Mouse (Mus musculus): ENCODE results near the gene Eme1. TPM values are rescaled to one million over a fixed set of nuclear protein-coding genes. Genes with fewer than 3 reads are reported as not detected.
"Not testable (repeated sequence)": the region's sequence is repeated elsewhere in the genome, so short reads cannot be mapped to it uniquely, and the experiment has no call there.

Eme1 gene
- total RNA-seq, 2 experiments from 2014 or later: 0.13 to 0.17 TPM

- no peak for DNase-seq (ENCODE audit: low spot score)
- intact Hi-C loops (cut with DNase I): no loop called here
These were observed 791 bp downstream of the Eme1 start for GRCm38 (mm10) chr11:94652973-94653372.

DNA sequence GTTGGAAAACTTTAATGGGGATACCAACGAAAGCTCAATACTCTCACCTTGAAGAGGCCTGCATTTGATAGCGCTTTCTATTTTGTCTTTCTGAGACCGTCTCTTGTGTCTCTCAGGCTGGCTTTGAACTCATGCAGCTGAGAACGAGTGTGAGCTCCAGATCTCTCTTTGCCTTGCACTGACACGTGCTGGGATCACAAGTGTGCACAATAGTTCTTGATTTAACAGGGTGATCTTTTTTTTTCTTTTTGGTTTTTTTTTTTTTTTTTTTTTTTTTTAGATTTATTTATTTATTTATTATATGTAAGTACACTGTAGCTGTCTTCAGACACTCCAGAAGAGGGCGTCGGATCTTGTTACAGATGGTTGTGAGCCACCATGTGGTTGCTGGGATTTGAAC lies 2.5 kb downstream of the Eme1 start:
- intact Hi-C loops (cut with DNase I); DNase-seq (ENCODE audit: low spot score): not testable (repeated sequence)

DNA sequence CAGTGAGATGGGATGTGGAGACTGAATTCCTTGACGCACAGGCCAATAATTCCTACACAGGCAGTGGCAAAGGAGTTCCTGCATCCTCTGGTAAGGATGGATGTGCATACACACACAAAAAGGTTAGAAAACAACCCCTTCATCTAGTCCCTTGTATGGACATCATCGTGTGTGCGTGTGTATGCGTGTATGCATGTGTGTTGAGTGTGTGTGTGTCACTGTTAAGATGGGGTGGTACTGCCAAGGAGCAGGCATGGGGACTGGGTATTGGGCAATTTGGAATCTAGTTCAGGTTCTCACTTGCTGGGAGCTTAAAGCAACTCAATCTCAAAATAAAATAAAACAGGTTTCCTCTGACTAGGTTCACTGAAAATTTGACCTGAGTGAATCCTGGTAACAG lies 7.3 kb downstream of the Eme1 start:
- intact Hi-C loops (cut with DNase I): loop anchor here (5.0 kb wide), 1 partner anchor 71 kb away; no protein-coding TSS in a partner anchor
- no peak for DNase-seq (ENCODE audit: low spot score)

GRCm38 (mm10) chr11:94644461-94645219 lies 9.1 kb downstream of the Eme1 start:
- intact Hi-C loops (cut with DNase I): loop anchor here (5.0 kb wide), 1 partner anchor 73 kb away; no protein-coding TSS in a partner anchor
- DNase-seq (ENCODE audit: low spot score): no peak

- no peak for DNase-seq (ENCODE audit: low spot score)
- intact Hi-C loops (cut with DNase I): loop anchor here (5.0 kb wide), 2 partner anchors 83 to 87 kb away; partner anchors contain the start of gene Rsad1
These were observed 19.3 kb downstream of the Eme1 start for GRCm38 (mm10) chr11:94634431-94634830.

DNA sequence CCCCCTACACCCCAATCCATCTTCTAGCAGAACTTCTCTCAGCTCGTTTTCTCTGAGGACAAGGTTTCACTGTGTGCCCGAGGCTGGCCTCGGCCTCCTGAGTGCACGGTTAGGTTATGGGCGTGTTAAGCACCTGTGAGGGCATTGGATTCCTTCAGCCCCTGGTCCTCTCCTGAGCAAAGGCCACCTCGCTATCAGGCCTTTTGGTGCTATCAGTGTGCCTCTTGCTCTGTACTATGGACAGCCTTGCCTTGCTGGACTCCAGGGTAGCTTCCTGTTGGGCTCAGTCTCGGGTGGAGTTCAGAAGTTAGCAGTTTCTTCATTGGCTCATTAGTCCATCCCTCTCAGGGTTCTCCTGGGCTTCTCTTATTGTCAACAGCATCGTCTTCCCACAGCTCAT lies 20.8 kb downstream of the Eme1 start:
- DNase-seq (ENCODE audit: low spot score): no peak
- intact Hi-C loops (cut with DNase I): loop anchor here (5.0 kb wide), 2 partner anchors 84 to 86 kb away; partner anchors contain the start of gene Rsad1

GRCm38 (mm10) chr11:94631969-94632368 lies 21.8 kb downstream of the Eme1 start:
- intact Hi-C loops (cut with DNase I): loop anchor here (5.0 kb wide), 2 partner anchors 85 kb away; partner anchors contain the start of gene Rsad1
- no peak for DNase-seq (ENCODE audit: low spot score)

GRCm38 (mm10) chr11:94630199-94631011 lies 23.4 kb downstream of the Eme1 start:
- DNase-seq (ENCODE audit: low spot score): peak; percentile 51
- intact Hi-C loops (cut with DNase I): loop anchor here (5.0 kb wide), 2 partner anchors 83 to 87 kb away; partner anchors contain the start of gene Rsad1

GRCm38 (mm10) chr11:94629884-94630198 lies 23.9 kb downstream of the Eme1 start:
- intact Hi-C loops (cut with DNase I): loop anchor here (5.0 kb wide), 2 partner anchors 83 to 87 kb away; partner anchors contain the start of gene Rsad1
- DNase-seq (ENCODE audit: low spot score): no peak

DNA sequence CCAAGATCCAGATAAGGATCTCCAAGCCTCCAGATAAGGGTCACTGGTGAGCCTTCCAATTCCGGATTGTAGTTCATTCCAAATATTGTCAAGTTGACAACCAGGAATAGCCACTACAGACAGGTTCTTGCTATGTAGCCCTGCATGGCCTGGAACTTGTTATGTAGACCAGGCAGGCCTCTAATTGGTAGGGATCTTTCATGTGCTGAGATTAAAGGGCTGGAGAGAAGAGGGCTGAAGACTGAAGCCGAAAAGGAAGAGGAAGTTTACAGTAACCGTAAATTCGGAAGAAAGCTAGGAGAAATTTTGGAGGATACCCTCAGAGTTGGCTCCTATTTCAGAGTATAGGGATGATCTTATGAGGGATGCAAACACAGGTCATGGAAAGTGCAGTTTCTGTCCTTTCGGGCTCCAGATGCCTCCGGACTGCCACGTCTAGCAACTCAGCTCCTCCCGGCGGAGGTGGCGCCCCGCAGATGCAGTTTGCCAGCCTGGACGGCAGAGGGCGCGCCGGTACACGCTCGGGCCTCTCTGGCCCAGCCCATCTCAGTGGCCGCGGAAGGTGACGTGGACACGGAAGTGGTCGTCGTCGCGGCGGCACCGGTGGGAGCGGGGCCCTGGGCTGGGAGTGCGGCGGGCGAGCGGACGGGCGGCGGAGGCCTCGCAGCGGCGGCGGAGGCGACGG lies 24.4 kb downstream of the Eme1 start, which contains the start of gene Lrrc59:
Lrrc59 (plus strand) TSS at position 569 of the 685 bp plus-strand sequence.
- intact Hi-C loops (cut with DNase I): no loop called here
- peak; percentile 89 for DNase-seq (ENCODE audit: low spot score)

- no peak for DNase-seq (ENCODE audit: low spot score)
- intact Hi-C loops (cut with DNase I): no loop called here
These were observed 31.6 kb downstream of the Eme1 start for GRCm38 (mm10) chr11:94622162-94622561.

DNA sequence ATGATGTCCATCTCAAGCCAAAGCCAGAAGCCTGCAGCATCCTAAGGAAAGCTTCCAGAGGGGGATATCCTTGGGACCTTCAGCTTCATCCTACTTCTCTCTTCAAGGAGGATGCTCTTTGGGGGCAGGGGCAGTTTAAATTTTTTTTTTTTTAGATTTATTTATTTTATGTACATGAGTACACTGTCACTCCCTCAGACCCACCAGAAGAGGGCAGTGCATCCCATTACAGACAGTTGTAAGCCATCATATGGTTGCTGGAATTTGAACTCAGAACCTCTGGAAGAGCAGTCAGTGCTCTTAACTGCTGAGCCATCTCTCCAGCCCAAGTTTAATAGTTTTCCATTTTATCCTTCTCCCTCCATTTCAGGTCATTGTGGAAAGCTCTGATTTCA lies 32.3 kb downstream of the Eme1 start:
- intact Hi-C loops (cut with DNase I): no loop called here
- DNase-seq (ENCODE audit: low spot score): no peak

DNA sequence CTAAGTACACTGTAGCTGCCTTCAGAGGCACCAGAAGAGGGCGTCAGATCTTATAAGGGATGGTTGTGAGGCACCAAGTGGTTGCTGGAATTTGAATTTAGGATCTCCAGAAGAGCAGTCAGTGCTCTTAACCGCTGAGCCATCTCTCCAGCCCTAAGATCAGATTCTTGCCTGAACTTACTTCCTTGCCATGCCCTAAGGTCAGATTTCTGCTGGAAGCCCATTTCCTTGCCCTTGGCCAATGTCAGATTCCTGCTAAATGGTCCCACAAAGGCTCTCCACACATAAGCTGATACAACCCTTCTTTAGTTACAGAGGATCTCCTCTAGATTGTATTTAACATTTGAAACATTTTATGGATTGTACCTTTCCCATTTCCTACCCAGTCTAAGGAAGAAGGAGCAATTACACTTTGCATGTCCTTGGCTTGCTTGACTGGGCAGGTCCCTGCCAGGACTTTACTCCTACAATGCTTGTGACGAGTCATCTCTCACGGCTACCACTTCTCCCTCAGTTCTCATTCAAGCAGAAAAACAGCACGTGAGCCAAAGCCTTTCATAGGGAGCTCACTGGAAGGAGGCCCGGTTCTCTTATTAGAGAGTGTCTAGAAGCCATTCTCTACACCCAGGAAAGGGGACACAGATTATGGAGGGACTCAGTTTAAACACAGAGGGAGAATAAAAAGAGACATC lies 32.9 kb downstream of the Eme1 start:
- intact Hi-C loops (cut with DNase I): no loop called here
- no peak for DNase-seq (ENCODE audit: low spot score)

GRCm38 (mm10) chr11:94617646-94618045 lies 36.1 kb downstream of the Eme1 start:
- intact Hi-C loops (cut with DNase I): no loop called here
- no peak for DNase-seq (ENCODE audit: low spot score)

DNA sequence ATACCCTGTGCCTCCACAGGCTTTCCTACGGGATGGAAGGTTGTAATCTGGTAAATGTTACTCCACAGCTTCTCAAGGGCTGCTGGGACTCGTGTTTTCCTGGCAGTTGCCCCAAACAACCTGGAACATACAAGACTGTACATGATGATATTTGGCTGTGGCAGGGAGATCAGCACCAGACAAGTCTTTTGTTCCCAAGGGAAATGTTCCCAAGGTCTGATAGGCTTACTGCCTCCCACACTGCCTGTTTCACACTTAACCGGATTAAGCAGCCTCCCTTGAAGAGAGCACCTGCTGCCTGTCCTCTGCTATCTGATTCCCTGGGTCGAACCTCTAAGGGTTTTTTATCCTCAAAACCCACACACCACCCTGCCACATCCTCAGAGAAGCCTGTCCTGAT lies 38.3 kb downstream of the Eme1 start:
- intact Hi-C loops (cut with DNase I): no loop called here
- no peak for DNase-seq (ENCODE audit: low spot score)

- intact Hi-C loops (cut with DNase I): no loop called here
These were observed 39.2 kb downstream of the Eme1 start for GRCm38 (mm10) chr11:94614603-94615002.

DNA sequence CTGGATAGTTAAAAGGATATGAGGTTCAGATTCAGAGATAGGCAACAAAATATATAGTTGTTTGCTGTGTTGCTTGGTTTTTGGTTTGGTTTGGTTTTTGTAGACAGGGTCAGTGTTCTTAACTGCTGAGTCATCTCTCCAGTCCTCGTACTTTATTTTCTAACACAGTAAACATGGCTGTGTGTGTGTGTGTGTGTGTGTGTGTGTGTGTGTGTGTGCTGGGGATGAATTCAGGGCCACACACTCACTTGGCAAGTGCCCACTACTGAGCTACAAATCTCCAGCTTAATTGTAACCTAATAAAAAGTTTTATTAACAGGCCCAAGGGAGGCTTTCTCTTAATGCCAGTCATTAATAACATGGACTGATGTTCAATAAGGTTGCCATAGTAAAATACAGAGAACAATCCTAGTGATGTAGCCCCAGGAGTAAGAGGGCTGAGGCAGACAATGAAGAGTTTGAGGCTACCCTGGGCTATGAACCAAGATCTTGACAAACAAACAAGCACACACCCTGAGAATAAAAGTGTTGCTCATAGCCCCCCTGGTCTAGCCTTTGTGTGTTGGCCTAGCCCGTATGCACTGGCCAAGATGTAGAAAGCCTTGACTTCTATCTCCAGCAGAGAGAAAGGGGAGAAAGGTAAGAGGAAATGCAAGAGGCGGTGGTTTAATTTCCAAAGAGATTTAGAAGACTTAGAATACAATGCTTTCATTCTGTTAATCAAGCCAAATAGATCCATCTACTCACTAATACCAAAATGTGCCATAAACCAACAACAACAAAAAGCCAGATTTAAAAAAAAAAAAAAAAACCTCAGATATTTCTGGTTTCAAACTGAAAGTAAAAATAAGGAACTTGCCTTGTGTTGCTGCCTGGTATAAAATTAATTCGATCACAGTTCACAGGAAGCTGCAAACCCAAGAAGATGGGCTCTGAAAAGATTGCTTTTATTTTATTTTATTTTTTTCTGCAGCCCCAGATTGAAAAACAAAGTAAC lies 42.7 kb downstream of the Eme1 start:
- intact Hi-C loops (cut with DNase I): no loop called here
- DNase-seq (ENCODE audit: low spot score): no peak

More at GRCm38 (mm10) chr11:94614603-94615002, 39.2 kb downstream of the Eme1 start:
- DNase-seq (ENCODE audit: low spot score): no peak

- intact Hi-C loops (cut with DNase I): no loop called here
- no peak for DNase-seq (ENCODE audit: low spot score)
These were observed 51.3 kb downstream of the Eme1 start for GRCm38 (mm10) chr11:94602356-94602955.
